Mouse (Mus musculus): ENCODE measurements around the gene Bok.

DNA sequence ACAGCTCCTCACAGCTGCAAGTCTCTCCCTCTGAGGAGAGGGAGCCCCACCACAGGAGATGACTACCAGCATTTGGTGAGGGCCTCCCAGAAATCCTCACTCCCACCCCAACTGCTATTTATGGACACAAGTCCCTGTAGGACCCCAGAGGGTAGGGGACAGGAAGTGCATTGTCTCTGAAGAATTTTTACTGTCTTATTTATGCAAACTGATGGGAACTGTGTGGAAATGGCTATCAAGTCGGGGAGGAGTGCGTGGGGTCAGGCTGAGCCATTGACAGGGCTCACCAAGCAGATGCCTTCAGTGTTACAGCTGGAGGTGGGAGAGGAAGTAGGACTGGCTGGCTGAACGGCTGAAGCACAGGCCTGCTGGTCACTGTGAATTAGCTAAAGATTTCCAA is 11.9 kb downstream of the Bok start:
- TF ChIP-seq CTCF (IDR thresholded peaks at IDR 0.05; ENCODE audit: extremely low read depth, insufficient read depth, low read length) (no peak), POLR2A (IDR thresholded peaks at IDR 0.05; ENCODE audit: extremely low read depth, insufficient read depth, low read length) (no peak)
